Mouse (Mus musculus) spleen, adult 2 months (tissue): ENCODE data around the gene Lrrn4cl. TPM values are rescaled to one million over a fixed set of nuclear protein-coding genes. Genes with fewer than 3 reads are reported as not detected.

Experiments used
- DNase-seq, 2 experiments: peaks; one replicate each; pipeline versions ENCODE4 v3.0.0 to v3.0.0-alpha.2; 2012 to 2021; ENCODE audit warnings: low spot score in 2 of 2, low read depth in 1 of 2
- H3K27ac ChIP-seq: fragments of 200-500 bp; 2 replicates; pipeline ENCODE4 v1.5.1; 2012; ENCODE audit warnings: low read length, inconsistent platforms; ENCODE audit not compliant: insufficient read depth
- H3K27me3 ChIP-seq: fragments of 200-500 bp; 2 replicates; pipeline ENCODE4 v1.6.1; 2012; ENCODE audit warnings: mild to moderate bottlenecking, moderate library complexity, low read length, inconsistent platforms; ENCODE audit not compliant: control insufficient read depth, insufficient read depth
- H3K36me3 ChIP-seq: fragments of 200-500 bp; 2 replicates; pipeline ENCODE4 v1.6.1; 2012; ENCODE audit warnings: mild to moderate bottlenecking, low read length, inconsistent platforms; ENCODE audit not compliant: control insufficient read depth, insufficient read depth
- H3K4me1 ChIP-seq: fragments of 200-500 bp; 2 replicates; pipeline ENCODE4 v1.6.1; 2011; ENCODE audit warnings: inconsistent platforms; ENCODE audit not compliant: control insufficient read depth, insufficient read depth, insufficient read length
- H3K4me3 ChIP-seq: fragments of 200-500 bp; 2 replicates; pipeline ENCODE4 v1.5.1; 2011; ENCODE audit warnings: mild to moderate bottlenecking, inconsistent platforms; ENCODE audit not compliant: insufficient read depth, insufficient read length; ENCODE audit errors: extremely low read depth
- CTCF ChIP-seq: fragments of 200-500 bp; IDR thresholded peaks from 2 replicates; pipeline ENCODE4 v1.5.1; 2011; ENCODE audit warnings: mild to moderate bottlenecking, inconsistent platforms; ENCODE audit not compliant: insufficient read depth, insufficient read length, insufficient replicate concordance; ENCODE audit errors: extremely low read depth
- POLR2A ChIP-seq: fragments of 200-500 bp; IDR thresholded peaks from 2 replicates; pipeline ENCODE4 v1.6.1; 2011; ENCODE audit warnings: low read depth, low read length, inconsistent platforms
- WGBS: fragments of 180-500 bp; shearing (Covaris S2); methylation state at CpG from one replicate; pipeline ENCODE4 v1.1.7; 2018; 5-methylcytosine and 5-hydroxymethylcytosine counted together
- polyA plus RNA-seq: library from polyadenylated mRNA; depleted of rRNA; stranded (reverse); fragments of >200 nt; gene quantifications from 2 replicates; pipeline ENCODE4 v1.2.3, GENCODE M21; 2012

Lrrn4cl gene
- polyA plus RNA-seq, 1 experiment = 0.23 TPM

DNA sequence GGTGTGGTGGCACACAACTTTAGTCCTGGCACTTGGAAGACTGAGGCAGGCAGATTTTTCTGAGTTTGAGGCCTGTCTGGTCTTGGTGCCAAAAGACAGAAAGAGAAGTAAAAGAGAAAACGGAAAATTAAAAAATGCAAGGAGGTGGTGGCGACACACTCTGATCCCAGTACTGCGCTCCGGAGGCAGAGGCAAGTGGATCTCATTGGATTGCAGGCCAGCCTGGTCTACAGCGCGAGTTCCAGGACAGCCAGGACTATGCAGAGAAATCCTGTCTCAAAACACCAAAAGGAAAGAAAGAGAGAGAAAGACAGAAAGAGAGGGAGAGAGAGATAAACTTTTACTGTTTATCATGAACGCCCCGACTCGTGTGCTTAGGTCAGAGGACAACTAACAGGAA, 20.3 kb downstream of the Lrrn4cl start:
- TF ChIP-seq CTCF = no peak
- TF ChIP-seq POLR2A = no peak
- 21% methylated on average over 9 of the region's 9 CpGs for WGBS
- Histone ChIP-seq H3K36me3 (peaks cover 17% of the 10 kb centered on the region), H3K27ac (peak overlapping the region; percentile 55), H3K4me3 (peak overlapping the region; percentile 78), H3K27me3 (no peaks in the 10 kb centered on the region), H3K4me1 (peaks cover 3% of the 10 kb centered on the region; the same call in 1 of the 2 replicates)
- DNase-seq = no peak

DNA sequence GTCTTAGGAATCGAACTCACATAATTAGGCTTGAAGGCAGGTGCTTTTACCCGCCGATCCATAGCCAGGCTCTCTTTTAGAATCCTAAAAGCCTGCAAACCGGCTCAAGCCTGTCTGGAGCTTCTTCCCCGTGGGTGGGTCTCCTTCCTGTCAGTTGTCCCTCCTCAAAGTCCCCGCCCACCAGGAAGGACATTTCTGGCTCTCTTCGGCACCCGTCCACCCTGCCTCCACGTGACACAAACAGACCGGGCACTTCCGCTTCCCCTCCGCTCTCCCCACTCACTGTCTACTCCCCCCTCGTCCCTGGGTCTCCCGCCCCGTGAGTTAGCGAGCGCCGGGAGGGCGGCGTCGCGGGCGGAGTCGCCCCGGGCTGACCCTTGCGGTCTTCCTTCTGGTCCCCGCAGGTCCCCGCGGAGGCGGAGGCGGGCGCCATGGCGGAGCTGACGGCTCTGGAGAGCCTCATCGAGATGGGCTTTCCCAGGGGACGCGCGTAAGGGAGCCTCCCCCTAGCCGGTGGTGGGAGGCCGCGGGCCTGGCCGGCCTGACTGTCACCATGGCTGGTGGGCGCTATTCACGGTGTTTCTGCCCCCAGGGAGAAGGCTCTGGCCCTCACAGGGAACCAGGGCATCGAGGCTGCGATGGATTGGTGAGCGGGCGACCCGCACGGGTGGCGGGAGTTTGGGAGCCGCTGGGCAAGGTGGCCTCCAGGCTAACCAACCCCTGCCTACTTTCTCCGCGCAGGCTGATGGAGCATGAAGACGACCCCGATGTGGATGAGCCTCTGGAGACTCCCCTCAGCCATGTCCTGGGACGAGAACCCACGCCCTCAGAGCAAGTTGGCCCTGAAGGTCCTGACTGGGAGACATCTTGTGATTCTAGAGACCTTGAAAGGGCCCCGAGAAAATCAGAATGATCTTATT, 21.0 kb downstream of the Lrrn4cl start, which contains the start of gene Ubxn1:
Ubxn1 (plus strand) TSS at position 230 of the 920 bp plus-strand sequence.
- Histone ChIP-seq H3K27me3 (no peaks in the 10 kb centered on the region), H3K27ac (peak within 1 kb of the TSS; percentile 73), H3K4me3 (peak within 1 kb of the TSS; percentile 78), H3K4me1 (peaks cover 3% of the 10 kb centered on the region; the same call in 1 of the 2 replicates), H3K36me3 (peaks cover 17% of the 10 kb centered on the region)
- no peak for TF ChIP-seq CTCF
- DNase-seq = peak; percentile 87 to 96
- WGBS = 1% methylated on average over 57 of the region's 59 CpGs

DNA sequence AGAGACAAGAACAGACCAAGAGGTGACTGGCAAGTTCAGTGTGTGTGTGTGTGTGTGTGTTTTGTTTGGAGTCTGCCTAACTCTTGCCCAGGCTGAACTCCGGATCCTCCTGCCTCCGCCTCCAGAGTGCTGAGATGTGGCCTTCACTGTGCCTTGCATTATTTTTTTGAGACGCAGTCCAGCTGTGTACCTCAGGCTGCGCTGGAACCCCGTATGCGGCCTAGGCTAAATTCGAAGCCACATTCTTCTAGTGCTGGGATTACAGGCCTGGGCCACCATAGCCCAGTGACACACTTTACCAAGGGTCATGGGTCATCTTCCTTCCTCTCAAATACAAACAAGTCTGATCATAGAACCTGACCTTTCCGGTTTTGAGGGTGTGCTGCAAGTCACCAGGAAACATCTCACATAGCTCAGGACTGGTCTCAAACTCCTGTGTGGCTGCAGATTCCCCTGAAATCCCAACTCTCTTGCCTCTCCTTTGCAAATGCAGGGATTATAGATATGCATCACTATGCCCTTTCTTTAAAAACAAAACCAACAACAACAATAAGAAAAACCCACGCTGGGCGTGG, 21.8 kb downstream of the Lrrn4cl start:
- TF ChIP-seq CTCF (no peak), POLR2A (no peak)
- WGBS = 72% methylated on average over 10 of the region's 10 CpGs
- peak overlapping the region; percentile 78 for H3K4me3 ChIP-seq
- no peak for DNase-seq
- no peaks in the 10 kb centered on the region for H3K27me3 ChIP-seq
- H3K27ac ChIP-seq = no peak overlapping the region
- peaks cover 3% of the 10 kb centered on the region; the same call in 1 of the 2 replicates for H3K4me1 ChIP-seq
- peaks cover 17% of the 10 kb centered on the region for H3K36me3 ChIP-seq

DNA sequence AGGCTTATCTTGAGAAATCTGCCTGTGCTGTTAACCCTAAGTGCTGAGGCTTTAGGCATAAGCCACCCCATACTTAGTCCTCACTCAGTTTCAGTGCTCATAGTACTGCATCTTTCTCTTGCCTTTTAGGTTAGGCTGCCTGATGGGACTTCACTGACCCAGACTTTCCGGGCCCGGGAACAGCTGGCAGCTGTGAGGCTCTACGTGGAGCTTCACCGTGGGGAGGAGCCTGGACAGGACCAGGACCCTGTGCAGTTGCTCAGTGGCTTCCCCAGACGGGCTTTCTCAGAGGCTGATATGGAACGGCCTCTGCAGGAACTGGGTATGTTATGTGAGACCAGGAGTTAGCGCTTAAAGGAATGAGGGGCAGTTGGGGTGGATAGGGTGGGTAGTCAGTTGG, 24.5 kb downstream of the Lrrn4cl start:
- no peak overlapping the region for H3K4me3 ChIP-seq
- peaks cover 3% of the 10 kb centered on the region; the same call in 1 of the 2 replicates for H3K4me1 ChIP-seq
- no peak overlapping the region for H3K27ac ChIP-seq
- DNase-seq = no peak
- no peak for TF ChIP-seq CTCF
- no peak for TF ChIP-seq POLR2A
- no peaks in the 10 kb centered on the region for H3K27me3 ChIP-seq
- 92% methylated on average over 7 of the region's 7 CpGs for WGBS
- H3K36me3 ChIP-seq = peaks cover 18% of the 10 kb centered on the region

DNA sequence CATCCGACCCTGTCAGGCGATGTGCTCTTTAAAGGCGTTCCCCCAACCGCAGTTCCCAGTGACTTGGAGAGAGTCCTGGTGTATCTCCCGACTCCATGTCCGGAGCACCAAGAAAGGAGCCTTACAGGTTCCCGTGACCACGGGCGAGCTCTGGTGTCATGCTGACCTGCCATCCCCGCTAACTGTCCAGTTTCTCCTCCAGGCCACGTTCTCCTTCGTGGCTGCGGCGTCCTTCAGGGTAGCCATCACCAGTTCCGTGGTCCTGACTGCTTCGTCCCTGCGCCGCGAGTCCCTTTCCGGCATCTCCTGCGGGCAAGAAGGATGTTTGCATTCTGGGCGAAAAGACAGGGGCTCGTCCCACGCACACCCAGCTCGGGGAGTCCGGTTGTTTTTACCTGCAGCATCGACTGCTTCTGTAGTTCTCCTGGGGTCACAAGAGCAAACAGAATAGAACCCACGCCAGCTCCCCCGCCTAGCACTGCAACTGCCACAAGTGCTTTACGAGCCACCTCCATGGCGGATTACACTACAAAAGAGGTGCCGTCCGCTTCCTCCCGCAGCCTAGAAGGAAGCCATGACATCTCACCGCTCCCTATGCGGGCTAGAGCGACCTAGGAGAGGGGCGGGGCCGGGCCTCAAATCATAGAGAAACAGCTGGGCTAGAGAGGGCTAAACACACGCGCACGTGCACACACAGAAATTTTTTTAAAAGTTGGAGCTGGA, 29.9 kb downstream of the Lrrn4cl start, which contains the start of gene Uqcc3:
Uqcc3 (minus strand) TSS at position 613 of the 723 bp plus-strand sequence.
- Histone ChIP-seq H3K36me3 (peaks cover 2% of the 10 kb centered on the region; the same call in 1 of the 2 replicates), H3K4me3 (peak within 1 kb of the TSS; percentile 89), H3K27ac (peak within 1 kb of the TSS; percentile 69), H3K4me1 (no peaks in the 10 kb centered on the region; the same call in 1 of the 2 replicates), H3K27me3 (no peaks in the 10 kb centered on the region)
- DNase-seq = peak; percentile 81 to 87
- WGBS = under 1% methylated on average over 42 of the region's 42 CpGs
- TF ChIP-seq POLR2A (peak; percentile 85), CTCF (no peak)

DNA sequence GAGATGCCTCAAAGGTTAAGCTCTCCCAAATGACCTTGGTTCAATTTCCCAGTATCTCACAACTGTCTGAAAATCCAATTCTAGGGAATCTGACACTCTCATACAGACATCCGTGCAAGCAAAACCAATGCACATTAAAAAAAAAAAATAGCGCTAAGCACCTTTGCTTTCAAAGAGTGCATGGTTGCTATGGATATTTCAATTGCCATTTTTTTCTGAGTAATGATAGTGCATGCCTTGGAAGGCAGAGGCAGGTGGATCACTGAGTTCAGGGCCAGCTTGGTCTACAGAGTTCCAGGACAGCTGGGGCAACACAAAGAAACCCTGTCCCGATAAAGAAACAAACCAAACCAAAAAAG, 30.4 kb downstream of the Lrrn4cl start:
- no peak for DNase-seq
- Histone ChIP-seq H3K4me3 (peak overlapping the region; percentile 89), H3K36me3 (peaks cover 1% of the 10 kb centered on the region; the same call in 1 of the 2 replicates), H3K4me1 (no peaks in the 10 kb centered on the region; the same call in 1 of the 2 replicates), H3K27me3 (no peaks in the 10 kb centered on the region), H3K27ac (no peak overlapping the region)
- no peak for TF ChIP-seq POLR2A
- 2% methylated on average over 3 of the region's 3 CpGs for WGBS

DNA sequence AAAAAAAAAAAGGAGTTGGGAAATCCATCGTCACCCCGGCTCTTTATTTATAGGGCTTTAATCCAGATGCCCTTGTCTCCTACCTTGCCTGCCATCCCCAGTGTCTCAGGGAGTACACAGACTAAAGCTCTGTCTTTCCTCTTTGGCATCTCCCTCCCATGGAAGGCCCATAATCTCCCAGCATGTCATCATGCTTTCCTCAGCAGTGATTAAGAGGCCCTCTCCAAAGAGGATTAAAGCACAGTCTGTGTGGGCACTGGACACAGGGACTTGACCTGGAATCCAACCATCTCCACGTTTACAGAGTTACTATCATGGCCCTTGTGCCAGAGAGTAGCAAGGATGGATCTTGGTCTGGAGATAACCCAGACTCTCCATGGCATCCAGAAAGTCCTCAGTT, 33.0 kb downstream of the Lrrn4cl start, which contains the start of the genes Lbhd1 and Gm49403:
Lbhd1 (plus strand) TSS at position 117 of the 400 bp plus-strand sequence.
Gm49403 (plus strand) TSS at position 315 of the 400 bp plus-strand sequence.
- H3K27me3 ChIP-seq = no peaks in the 10 kb centered on the region

More for the DNA sequence above, 33.0 kb downstream of the Lrrn4cl start, which contains the start of the genes Lbhd1 and Gm49403:
- Histone ChIP-seq H3K27ac (no peak within 1 kb of the TSS), H3K36me3 (no peaks in the 10 kb centered on the region), H3K4me3 (no peak within 1 kb of the TSS), H3K4me1 (peaks cover 5% of the 10 kb centered on the region; the same call in 1 of the 2 replicates)
- 93% methylated on average over 3 of the region's 3 CpGs for WGBS
- TF ChIP-seq POLR2A (no peak), CTCF (no peak)
- DNase-seq = no peak
